Mouse (Mus musculus): Measurements from ENCODE around the gene Pmepa1.

- TF ChIP-seq CTCF (IDR thresholded peaks at IDR 0.05) (no peak), EP300 (IDR thresholded peaks at IDR 0.05) (no peak)
Observed at GRCm38 (mm10) chr2:173275343-173276201, 761 bp downstream of the Pmepa1 start.

All from lung, postnatal 0 days (tissue).